Mouse (Mus musculus) ES-Bruce4 (cell line): ENCODE measurements around the gene Gpr143. TPM values are rescaled to one million over a fixed set of nuclear protein-coding genes. Genes with fewer than 3 reads are reported as not detected.
"Not testable (repeated sequence)": the region's sequence is repeated elsewhere in the genome, so short reads cannot be mapped to it uniquely, and the experiment has no call there.

Source experiments
- H3K27ac ChIP-seq: 2 replicates; pipeline ENCODE4 v1.5.1; 2012; ENCODE audit warnings: low read length, inconsistent platforms; ENCODE audit not compliant: insufficient read depth
- H3K27me3 ChIP-seq: 2 replicates; pipeline ENCODE4 v1.6.1; 2012; ENCODE audit warnings: mild to moderate bottlenecking, low read length, inconsistent platforms; ENCODE audit not compliant: control insufficient read depth, poor library complexity, insufficient read depth, severe bottlenecking
- H3K36me3 ChIP-seq: 2 replicates; pipeline ENCODE4 v1.6.1; 2012; ENCODE audit warnings: inconsistent platforms, mild to moderate bottlenecking, low read length, moderate library complexity; ENCODE audit not compliant: control insufficient read depth, poor library complexity, insufficient read depth, severe bottlenecking
- H3K4me1 ChIP-seq: one replicate; pipeline ENCODE4 v1.8.1; 2011; ENCODE audit warnings: low read length; ENCODE audit not compliant: control insufficient read depth, insufficient read depth
- H3K4me3 ChIP-seq: 2 replicates; pipeline ENCODE4 v1.5.1; 2011; ENCODE audit warnings: low read depth, mild to moderate bottlenecking, low read length
- H3K9ac ChIP-seq: 2 replicates; pipeline ENCODE4 v1.6.1; 2012; ENCODE audit warnings: low read depth, mild to moderate bottlenecking, inconsistent platforms; ENCODE audit not compliant: poor library complexity, severe bottlenecking
- H3K9me3 ChIP-seq: replicated peaks from 2 replicates; pipeline ENCODE4 v1.6.1; 2012; ENCODE audit warnings: mild to moderate bottlenecking, low read length, inconsistent platforms; ENCODE audit not compliant: control insufficient read depth, poor library complexity, insufficient read depth, severe bottlenecking
- CTCF ChIP-seq: IDR thresholded peaks from one replicate; pipeline ENCODE4 v1.8.1; 2011; ENCODE audit warnings: low read depth, low read length
- EP300 ChIP-seq: IDR thresholded peaks from 2 replicates; pipeline ENCODE4 v1.6.1; 2011; ENCODE audit warnings: low read depth, low read length; ENCODE audit not compliant: insufficient read depth
- POLR2A ChIP-seq: IDR thresholded peaks from one replicate; pipeline ENCODE4 v1.8.1; 2011; ENCODE audit warnings: low read length; ENCODE audit not compliant: insufficient read depth
- polyA plus RNA-seq: library from polyadenylated mRNA; stranded (reverse); fragments of >200 nt; gene quantifications from 2 replicates; pipeline ENCODE4 v1.2.4, GENCODE M21; 2011; ENCODE audit warnings: low read depth; ENCODE audit not compliant: missing spikeins, insufficient read depth, insufficient read length

The Gpr143 gene
- polyA plus RNA-seq, 1 experiment, result not detected

GRCm38 (mm10) chrX:152769600-152770157 is 12.0 kb upstream of the Gpr143 start:
- Histone ChIP-seq H3K27me3 (no peaks in the 10 kb centered on the region), H3K4me1 (no peaks in the 10 kb centered on the region)
- TF ChIP-seq CTCF, result no peak
- no peak for TF ChIP-seq POLR2A
- TF ChIP-seq EP300, result no peak

GRCm38 (mm10) chrX:152788129-152788528 is 6.4 kb downstream of the Gpr143 start:
- Histone ChIP-seq H3K27me3 (no peaks in the 10 kb centered on the region), H3K9me3 (no peaks in the 10 kb centered on the region), H3K27ac (no peak overlapping the region), H3K4me1 (no peaks in the 10 kb centered on the region), H3K9ac (no peak overlapping the region), H3K4me3 (no peak overlapping the region), H3K36me3 (no peaks in the 10 kb centered on the region)
- TF ChIP-seq EP300, result no peak
- TF ChIP-seq POLR2A, result no peak
- TF ChIP-seq CTCF, result no peak

More at GRCm38 (mm10) chrX:152769600-152770157, 12.0 kb upstream of the Gpr143 start:
- Histone ChIP-seq H3K36me3 (no peaks in the 10 kb centered on the region), H3K4me3 (peak overlapping the region; percentile 84), H3K27ac (peak overlapping the region; percentile 82), H3K9me3 (no peaks in the 10 kb centered on the region), H3K9ac (peak overlapping the region; percentile 83)

- Histone ChIP-seq H3K4me3 (no peak overlapping the region), H3K9ac (no peak overlapping the region), H3K4me1 (no peaks in the 10 kb centered on the region), H3K27ac (no peak overlapping the region), H3K27me3 (no peaks in the 10 kb centered on the region), H3K9me3 (no peaks in the 10 kb centered on the region), H3K36me3 (no peaks in the 10 kb centered on the region)
- TF ChIP-seq CTCF, result no peak
- no peak for TF ChIP-seq POLR2A
Measured at GRCm38 (mm10) chrX:152788611-152789010, 6.9 kb downstream of the Gpr143 start.

GRCm38 (mm10) chrX:152805317-152805716 is 23.6 kb downstream of the Gpr143 start:
- Histone ChIP-seq H3K27me3 (no peaks in the 10 kb centered on the region), H3K4me1 (no peaks in the 10 kb centered on the region), H3K9ac (no peak overlapping the region), H3K4me3 (no peak overlapping the region), H3K27ac (no peak overlapping the region), H3K9me3 (no peaks in the 10 kb centered on the region), H3K36me3 (no peaks in the 10 kb centered on the region)
- no peak for TF ChIP-seq EP300
- no peak for TF ChIP-seq POLR2A

GRCm38 (mm10) chrX:152813339-152813738 is 31.6 kb downstream of the Gpr143 start:
- H3K36me3 ChIP-seq, result no peaks in the 10 kb centered on the region
- no peaks in the 10 kb centered on the region for H3K9me3 ChIP-seq
- H3K4me1 ChIP-seq, result no peaks in the 10 kb centered on the region
- no peak overlapping the region for H3K27ac ChIP-seq
- no peak for TF ChIP-seq EP300
- TF ChIP-seq POLR2A, result no peak
- TF ChIP-seq CTCF, result no peak
- H3K9ac ChIP-seq, result no peak overlapping the region
- no peaks in the 10 kb centered on the region for H3K27me3 ChIP-seq
- H3K4me3 ChIP-seq, result no peak overlapping the region

- Histone ChIP-seq H3K9me3 (no peaks in the 10 kb centered on the region), H3K4me3 (no peak overlapping the region), H3K27me3 (no peaks in the 10 kb centered on the region), H3K4me1 (no peaks in the 10 kb centered on the region), H3K36me3 (no peaks in the 10 kb centered on the region), H3K9ac (no peak overlapping the region), H3K27ac (no peak overlapping the region)
- no peak for TF ChIP-seq CTCF
- no peak for TF ChIP-seq EP300
- no peak for TF ChIP-seq POLR2A
Measured at GRCm38 (mm10) chrX:152818996-152819395, 37.3 kb downstream of the Gpr143 start.

GRCm38 (mm10) chrX:152831003-152831550 is 49.4 kb downstream of the Gpr143 start:
- not testable (repeated sequence) for H3K27me3 ChIP-seq

GRCm38 (mm10) chrX:152834940-152835339 is 53.2 kb downstream of the Gpr143 start:
- H3K9ac ChIP-seq, H3K27ac ChIP-seq, H3K9me3 ChIP-seq, H3K4me1 ChIP-seq, H3K36me3 ChIP-seq, H3K27me3 ChIP-seq, H3K4me3 ChIP-seq: not testable (repeated sequence)

More at GRCm38 (mm10) chrX:152831003-152831550, 49.4 kb downstream of the Gpr143 start:
- not testable (repeated sequence) for H3K36me3 ChIP-seq, H3K9ac ChIP-seq, H3K9me3 ChIP-seq, H3K4me3 ChIP-seq, H3K4me1 ChIP-seq, H3K27ac ChIP-seq
